Mouse (Mus musculus) kidney, adult 2 months (tissue): ENCODE measurements around the gene Rnf145. TPM values are rescaled to one million over a fixed set of nuclear protein-coding genes. Genes with fewer than 3 reads are reported as not detected.

Experiments
- DNase-seq: peaks from one replicate; pipeline ENCODE4 v3.0.0; 2021
- H3K27ac ChIP-seq: fragments of 200-500 bp; 2 replicates; pipeline ENCODE4 v1.5.1; 2012; ENCODE audit warnings: low read depth, low read length, control low read depth, inconsistent platforms; ENCODE audit not compliant: insufficient read depth
- H3K27me3 ChIP-seq: fragments of 200-500 bp; replicated peaks from 2 replicates; pipeline ENCODE4 v1.6.1; 2012; ENCODE audit warnings: mild to moderate bottlenecking, moderate library complexity, low read length, inconsistent platforms; ENCODE audit not compliant: control insufficient read depth, insufficient read depth
- H3K36me3 ChIP-seq: fragments of 200-500 bp; 2 replicates; pipeline ENCODE4 v1.6.1; 2012; ENCODE audit warnings: mild to moderate bottlenecking, moderate library complexity, low read length, inconsistent platforms; ENCODE audit not compliant: control insufficient read depth, insufficient read depth
- H3K4me1 ChIP-seq: fragments of 200-500 bp; 2 replicates; pipeline ENCODE4 v1.6.1; 2011; ENCODE audit warnings: low read length; ENCODE audit not compliant: control insufficient read depth, insufficient read depth
- H3K4me3 ChIP-seq: fragments of 200-500 bp; 2 replicates; pipeline ENCODE4 v1.5.1; 2011; ENCODE audit warnings: mild to moderate bottlenecking, low read depth, low read length, control low read depth; ENCODE audit not compliant: insufficient read depth
- CTCF ChIP-seq: fragments of 200-500 bp; conservative IDR thresholded peaks from 2 replicates; pipeline ENCODE4 v1.5.1; 2011; ENCODE audit warnings: low read depth, mild to moderate bottlenecking, control low read depth, low read length, moderate library complexity, mixed read lengths; ENCODE audit not compliant: insufficient read depth, insufficient read length
- POLR2A ChIP-seq: fragments of 200-500 bp; IDR thresholded peaks from one replicate; pipeline ENCODE4 v1.6.1; 2011; ENCODE audit warnings: low read depth, low read length, control low read depth
- WGBS: fragments of 180-500 bp; shearing (Covaris S2); methylation state at CpG from one replicate; pipeline ENCODE4 v1.1.7; 2018; 5-methylcytosine and 5-hydroxymethylcytosine counted together
- polyA plus RNA-seq: library from polyadenylated mRNA; depleted of rRNA; stranded (reverse); fragments of >200 nt; gene quantifications from 2 replicates; pipeline ENCODE4 v1.2.3, GENCODE M21; 2012

Rnf145 gene
- polyA plus RNA-seq, 1 experiment, result 62.1 TPM

DNA sequence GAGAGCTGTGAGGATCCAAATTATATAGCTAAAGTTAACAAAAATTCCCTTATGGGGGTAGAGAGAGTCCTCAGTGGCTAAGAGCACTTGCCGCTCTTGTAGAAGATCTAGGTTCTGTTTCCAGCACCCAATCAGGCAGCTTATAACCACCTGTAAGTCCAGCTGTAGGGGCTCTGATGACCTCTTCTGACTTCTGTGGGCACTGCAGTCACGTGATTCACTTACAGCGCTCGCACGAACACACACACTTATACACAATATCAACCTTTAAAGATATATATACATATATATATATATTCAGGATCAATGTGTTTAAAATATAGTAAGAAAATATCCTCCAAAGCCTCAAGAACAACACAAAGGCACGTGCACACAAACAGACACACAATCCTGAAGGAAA, 74.3 kb downstream of the Rnf145 start:
- H3K27ac ChIP-seq, result no peak overlapping the region
- no peaks in the 10 kb centered on the region for H3K27me3 ChIP-seq
- WGBS, result 95% methylated on average over 6 of the region's 6 CpGs
- no peak for DNase-seq
- no peak overlapping the region for H3K4me3 ChIP-seq
- TF ChIP-seq CTCF (no peak), POLR2A (no peak)
- H3K4me1 ChIP-seq, result no peaks in the 10 kb centered on the region
- no peaks in the 10 kb centered on the region for H3K36me3 ChIP-seq

DNA sequence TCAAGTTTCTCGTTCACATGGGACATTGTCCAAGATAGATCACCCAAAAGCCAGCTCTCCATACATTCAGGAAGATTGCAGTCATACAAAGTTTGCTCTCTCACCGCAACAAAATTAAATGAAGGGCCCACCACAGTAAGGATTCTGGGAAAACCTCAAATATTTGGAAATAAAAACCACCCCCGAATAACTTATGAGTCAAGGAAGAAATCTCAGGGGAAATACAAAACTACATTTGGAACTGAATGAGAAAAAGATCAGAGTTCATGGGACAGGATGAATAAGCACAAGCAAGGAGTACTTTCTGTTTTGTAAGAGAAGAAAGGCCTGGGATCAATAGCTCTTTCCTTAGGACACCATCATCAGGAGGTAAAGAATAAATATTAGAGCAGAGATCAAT, 76.0 kb downstream of the Rnf145 start:
- 71% methylated on average over 3 of the region's 3 CpGs for WGBS
- Histone ChIP-seq H3K4me1 (no peaks in the 10 kb centered on the region), H3K27ac (no peak overlapping the region), H3K36me3 (no peaks in the 10 kb centered on the region), H3K27me3 (no peaks in the 10 kb centered on the region), H3K4me3 (no peak overlapping the region)
- no peak for DNase-seq
- TF ChIP-seq CTCF (no peak), POLR2A (no peak)

DNA sequence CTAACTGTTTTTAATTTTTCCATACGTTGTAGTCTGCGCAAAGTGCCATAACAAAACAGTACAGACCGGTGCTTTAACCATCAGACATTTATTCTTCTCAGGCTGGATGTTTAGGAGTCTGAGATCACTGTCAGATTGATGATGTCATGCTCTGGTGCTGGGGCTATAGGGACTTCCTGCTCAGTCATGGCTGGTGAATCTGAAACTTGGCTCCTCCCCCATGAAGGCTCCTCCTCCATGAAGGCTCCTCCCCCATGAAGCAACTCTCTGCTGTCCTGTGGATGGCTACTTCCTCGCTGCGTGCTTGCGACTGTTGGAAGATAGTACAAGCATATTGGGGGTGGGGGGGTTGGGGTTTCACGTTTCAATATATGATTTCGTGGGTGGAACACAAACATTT, 88.1 kb downstream of the Rnf145 start:
- no peaks in the 10 kb centered on the region for H3K4me1 ChIP-seq
- no peaks in the 10 kb centered on the region for H3K36me3 ChIP-seq
- 89% methylated on average over 8 of the region's 8 CpGs for WGBS
- TF ChIP-seq POLR2A (no peak), CTCF (no peak)
- no peak overlapping the region for H3K27ac ChIP-seq
- no peak for DNase-seq
- no peaks in the 10 kb centered on the region for H3K27me3 ChIP-seq
- H3K4me3 ChIP-seq, result no peak overlapping the region

DNA sequence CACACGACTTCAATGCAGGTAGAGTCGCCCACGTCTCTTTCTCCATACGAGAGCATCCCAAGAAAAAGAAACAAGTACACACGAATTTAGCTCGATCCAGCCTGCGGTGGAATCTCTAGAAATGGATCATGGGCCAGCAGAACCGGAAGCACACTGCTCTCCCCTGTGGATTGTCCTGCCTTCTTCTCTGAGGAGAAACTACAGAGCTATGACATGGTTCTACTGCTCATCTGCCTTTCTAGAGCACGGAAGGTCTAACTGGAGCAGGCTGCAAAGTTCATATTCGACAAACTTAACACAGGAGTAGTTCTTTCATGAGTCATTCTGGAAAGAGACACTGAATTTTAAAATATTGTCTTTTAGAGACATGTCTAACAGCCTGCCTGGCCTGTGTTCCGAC, 89.9 kb downstream of the Rnf145 start:
- H3K36me3 ChIP-seq, result no peaks in the 10 kb centered on the region
- H3K4me1 ChIP-seq, result no peaks in the 10 kb centered on the region
- no peak overlapping the region for H3K27ac ChIP-seq
- DNase-seq, result no peak
- no peak overlapping the region for H3K4me3 ChIP-seq
- WGBS, result 70% methylated on average over 11 of the region's 11 CpGs
- TF ChIP-seq CTCF, result no peak
- TF ChIP-seq POLR2A, result no peak
- H3K27me3 ChIP-seq, result no peaks in the 10 kb centered on the region

DNA sequence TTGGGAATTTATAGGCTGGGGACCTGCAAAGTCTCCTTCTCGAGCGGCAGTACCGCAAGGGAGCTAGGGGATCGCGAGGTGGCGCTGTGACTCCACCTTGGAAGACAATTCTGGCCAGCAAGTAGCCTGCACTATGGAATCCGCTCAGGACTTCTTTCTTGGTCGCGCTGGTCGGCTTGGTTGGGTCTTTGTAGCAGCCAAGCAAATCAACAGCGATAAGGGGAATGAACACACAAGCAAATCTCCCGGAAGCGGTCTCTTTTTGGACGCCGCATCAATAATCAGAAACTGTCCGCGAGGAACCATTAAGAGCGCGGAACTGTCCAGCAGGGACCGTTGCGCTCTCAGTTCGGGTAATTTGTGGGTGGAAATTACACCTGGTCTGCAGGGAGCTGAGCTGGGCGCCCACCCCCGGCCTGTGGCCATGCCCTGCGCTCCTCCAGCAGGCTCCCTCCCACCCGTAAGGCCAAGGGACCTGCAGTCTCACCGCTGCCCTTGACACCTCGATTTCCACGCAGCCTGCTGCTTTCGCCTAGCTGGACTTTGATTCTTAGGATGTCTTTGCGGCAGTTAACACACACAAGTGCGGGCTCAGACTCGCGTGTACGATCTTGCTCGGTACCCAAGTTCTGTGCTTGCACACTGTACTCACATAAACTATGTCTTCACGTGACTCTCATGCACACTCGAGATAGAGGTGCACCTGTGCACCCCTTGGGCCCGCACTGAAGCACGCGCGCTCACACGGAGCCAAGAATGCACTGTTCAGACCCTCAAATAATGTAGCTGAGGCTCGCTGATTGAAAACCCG, 92.4 kb downstream of the Rnf145 start:
- TF ChIP-seq CTCF (peak; percentile 97), POLR2A (no peak)
- peak; percentile 86 for DNase-seq
- no peaks in the 10 kb centered on the region for H3K4me1 ChIP-seq
- no peaks in the 10 kb centered on the region for H3K27me3 ChIP-seq
- H3K36me3 ChIP-seq, result no peaks in the 10 kb centered on the region
- 3% methylated on average over 45 of the region's 45 CpGs for WGBS
- H3K27ac ChIP-seq, result no peak overlapping the region
- peak overlapping the region; percentile 38 for H3K4me3 ChIP-seq

DNA sequence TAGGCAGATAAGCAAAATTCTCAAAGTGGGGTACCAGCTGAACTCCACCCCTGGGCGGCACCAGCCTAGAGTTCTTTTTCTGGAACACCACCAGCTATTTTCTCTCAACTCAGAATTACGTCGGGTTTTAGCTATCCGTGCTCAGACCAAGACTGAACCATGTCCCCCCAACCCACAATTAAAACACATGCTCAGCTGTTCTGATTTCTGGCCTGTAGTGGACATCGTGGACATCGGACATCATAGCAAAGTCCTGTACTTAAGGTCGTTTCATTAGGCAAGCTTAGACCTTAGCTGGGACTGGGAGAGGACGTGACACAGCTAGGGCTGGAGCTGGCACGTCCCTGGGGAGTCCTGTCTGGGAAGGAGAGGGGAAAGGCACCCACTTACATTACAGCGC, 93.4 kb downstream of the Rnf145 start:
- no peak for TF ChIP-seq POLR2A
- no peak for TF ChIP-seq CTCF
- H3K4me1 ChIP-seq, result no peaks in the 10 kb centered on the region
- no peak for DNase-seq
- WGBS, result 28% methylated on average over 10 of the region's 10 CpGs
- H3K27ac ChIP-seq, result no peak overlapping the region
- no peaks in the 10 kb centered on the region for H3K36me3 ChIP-seq
- peak overlapping the region; percentile 11; the same call in 1 of the 2 replicates for H3K4me3 ChIP-seq
- H3K27me3 ChIP-seq, result no peaks in the 10 kb centered on the region

DNA sequence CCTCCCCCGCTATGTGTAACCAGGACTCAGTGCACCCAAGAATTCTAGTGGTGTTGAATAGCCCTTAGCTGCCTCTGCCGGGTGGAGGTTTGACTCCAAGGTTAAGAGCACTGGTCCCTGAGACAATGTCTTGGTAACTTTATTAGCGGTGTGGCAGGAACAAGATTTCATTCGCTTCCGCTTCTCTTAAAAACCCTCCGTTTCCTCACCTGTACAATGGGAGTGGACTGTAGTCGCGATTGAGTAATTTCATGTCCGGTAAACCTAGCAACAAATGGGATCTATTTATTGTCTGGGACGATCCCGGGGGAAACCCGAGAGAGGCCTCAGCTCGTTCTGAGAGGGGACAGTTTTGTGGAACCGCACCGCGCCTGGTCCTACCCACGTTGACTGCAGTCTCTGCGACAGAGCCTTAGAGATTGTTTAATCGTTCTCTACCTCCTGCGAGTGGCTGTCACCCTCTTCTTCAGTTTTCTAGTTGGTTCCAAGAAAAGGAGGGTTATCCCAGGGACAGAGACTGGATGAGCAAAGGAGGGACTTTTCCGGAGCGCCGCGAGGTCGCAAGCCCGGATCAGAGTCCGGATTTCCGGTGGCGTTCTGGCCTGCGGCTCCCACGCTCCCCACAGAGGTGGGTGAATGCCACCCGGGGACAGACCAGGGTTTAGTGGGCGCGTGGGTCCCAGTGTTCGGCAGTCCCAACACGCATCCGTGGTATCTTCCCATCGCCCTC, 94.1 kb downstream of the Rnf145 start:
- H3K27me3 ChIP-seq, result no peaks in the 10 kb centered on the region
- TF ChIP-seq CTCF, result no peak
- TF ChIP-seq POLR2A, result no peak
- H3K27ac ChIP-seq, result peak overlapping the region; percentile 15; the same call in 1 of the 2 replicates
- WGBS, result 10% methylated on average over 38 of the region's 38 CpGs
- DNase-seq, result peak; percentile 65
- no peaks in the 10 kb centered on the region for H3K36me3 ChIP-seq
- H3K4me1 ChIP-seq, result no peaks in the 10 kb centered on the region
- H3K4me3 ChIP-seq, result peak overlapping the region; percentile 31
